In genomic region chr17:50224718-50225117, GRCm38 (mm10) we compare ENCODE assay signal across 27 mouse cellular contexts. TPM values are rescaled to one million over a fixed set of nuclear protein-coding genes. Genes with fewer than 3 reads are reported as not detected.
A peak's percentile ranks its signal among the peaks of the same experiment; 100 is the strongest.
DNase-seq lines count a peak whose midpoint lies in the region; ATAC-seq and TF ChIP-seq lines count a peak whose summit lies in the region.
"Had no signal": no experiment of that assay in that cellular context is flagged by ENCODE, and none has a peak within 500 bp of the region (broad histone marks: within the 10 kb centered on the region; RNA-seq: fewer than 3 reads in every experiment).

No protein-coding gene starts in this region.

- no peak overlapping the region for H3K9ac ChIP-seq in forebrain, postnatal 0 days
- H3K9ac ChIP-seq: embryonic facial prominence, embryonic 12.5 days; forebrain, embryonic 12.5 days; intestine, embryonic 15.5 days; liver, embryonic 13.5 days; lung, embryonic 14.5 days; neural tube, embryonic 13.5 days; stomach, embryonic 15.5 days had no signal

- no peaks in the 10 kb centered on the region for H3K27me3 ChIP-seq in forebrain, embryonic 10.5 days (ENCODE audit: poor library complexity, severe bottlenecking)
- no peaks in the 10 kb centered on the region for H3K27me3 ChIP-seq in forebrain, postnatal 0 days (ENCODE audit: insufficient read depth, low read length)
- H3K27me3 ChIP-seq in heart, embryonic 10.5 days (ENCODE audit: insufficient read depth, poor library complexity, severe bottlenecking): no peaks in the 10 kb centered on the region; the same call in 1 of the 2 replicates
- H3K27me3 ChIP-seq: embryonic facial prominence, embryonic 12.5 days; forebrain, embryonic 12.5 days; intestine, embryonic 15.5 days; liver, embryonic 13.5 days; neural tube, embryonic 13.5 days; stomach, embryonic 15.5 days had no signal

- H3K4me3 ChIP-seq in forebrain, embryonic 10.5 days: no peak overlapping the region
- H3K4me3 ChIP-seq in forebrain, postnatal 0 days (ENCODE audit: low read depth, low read length): no peak overlapping the region
- H3K4me3 ChIP-seq in heart, embryonic 10.5 days: no peak overlapping the region
- H3K4me3 ChIP-seq: embryonic facial prominence, embryonic 12.5 days; forebrain, embryonic 12.5 days; intestine, embryonic 15.5 days; left cerebral cortex, adult 2 months; liver, embryonic 13.5 days; midbrain, embryonic 10.5 days; myocyte; neural tube, embryonic 13.5 days; stomach, embryonic 15.5 days had no signal

- H3K27ac ChIP-seq in forebrain, embryonic 10.5 days: 0 out of 2 replicates have a peak overlapping the region, but pooled peaks have one; percentile 35
- no peak overlapping the region for H3K27ac ChIP-seq in forebrain, postnatal 0 days (ENCODE audit: low read depth, low read length)
- H3K27ac ChIP-seq in heart, embryonic 10.5 days: no peak overlapping the region
- H3K27ac ChIP-seq: embryonic facial prominence, embryonic 12.5 days; forebrain, embryonic 12.5 days; intestine, embryonic 15.5 days; left cerebral cortex, adult 2 months; liver, embryonic 13.5 days; macrophage; midbrain, embryonic 10.5 days; neural tube, embryonic 13.5 days; stomach, embryonic 15.5 days had no signal

- H3K36me3 ChIP-seq in forebrain, embryonic 10.5 days (replicated peaks): no peaks in the 10 kb centered on the region
- H3K36me3 ChIP-seq in forebrain, postnatal 0 days (ENCODE audit: insufficient read depth): no peaks in the 10 kb centered on the region
- no peaks in the 10 kb centered on the region for H3K36me3 ChIP-seq in heart, embryonic 10.5 days
- H3K36me3 ChIP-seq: embryonic facial prominence, embryonic 12.5 days; forebrain, embryonic 12.5 days; intestine, embryonic 15.5 days; liver, embryonic 13.5 days; midbrain, embryonic 10.5 days; neural tube, embryonic 13.5 days; stomach, embryonic 15.5 days had no signal

- H3K4me2 ChIP-seq in forebrain, postnatal 0 days (ENCODE audit: low read depth): no peak overlapping the region
- H3K4me2 ChIP-seq: embryonic facial prominence, embryonic 12.5 days; forebrain, embryonic 12.5 days; intestine, embryonic 15.5 days; liver, embryonic 13.5 days; lung, embryonic 14.5 days; neural tube, embryonic 13.5 days; stomach, embryonic 15.5 days had no signal

- ATAC-seq in forebrain, postnatal 0 days: no peak
- ATAC-seq: activated CD4-positive, CD25-positive, alpha-beta regulatory T cell, adult 4 months; hindbrain, embryonic 16.5 days; intestine, embryonic 15.5 days; midbrain, embryonic 16.5 days had no signal

- peaks cover 7% of the 10 kb centered on the region; the same call in 1 of the 2 replicates for H3K4me1 ChIP-seq in forebrain, embryonic 10.5 days
- H3K4me1 ChIP-seq in forebrain, postnatal 0 days (ENCODE audit: insufficient read depth): no peaks in the 10 kb centered on the region
- peaks cover 8% of the 10 kb centered on the region; the same call in 1 of the 2 replicates for H3K4me1 ChIP-seq in heart, embryonic 10.5 days
- H3K4me1 ChIP-seq: embryonic facial prominence, embryonic 12.5 days; forebrain, embryonic 12.5 days; liver, embryonic 13.5 days; stomach, embryonic 15.5 days had no signal

- DNase-seq in forebrain, embryonic 10.5 days (ENCODE audit: extremely low spot score, low spot score): no peak
- no peak for DNase-seq in forebrain, postnatal 0 days
- peak; percentile 32 to 67 for DNase-seq in heart, adult 9 months (ENCODE audit: low spot score in 2 of 2)
- no peak for DNase-seq in heart, embryonic 10.5 days (ENCODE audit: low spot score)
- DNase-seq in kidney, postnatal 14 days: peak; percentile 20
- no peak for DNase-seq in kidney, postnatal 4 days
- DNase-seq in kidney, postnatal 36 days: peak; percentile 18 to 23
- no peak for DNase-seq in embryo, embryonic 11 days
- DNase-seq: adrenal gland, adult 8-10 months; cerebellum, adult 18-20 months; cerebellum, postnatal 14 days; gastrocnemius, postnatal 10 days; liver, embryonic 13.5 days; lung, embryonic 14.5 days; retina, postnatal 1 day had no signal

- WGBS in forebrain, embryonic 10.5 days: 87% methylated on average over 5 of the region's 5 CpGs
- 55% methylated on average over 5 of the region's 5 CpGs for WGBS in forebrain, postnatal 0 days
- 63% methylated on average over 5 of the region's 5 CpGs for WGBS in heart, embryonic 10.5 days

- no peak for TF ChIP-seq CTCF in forebrain, postnatal 0 days (IDR thresholded peaks at IDR 0.05; ENCODE audit: low read depth)

- H3K9me3 ChIP-seq in forebrain, embryonic 10.5 days: no peaks in the 10 kb centered on the region
- H3K9me3 ChIP-seq in forebrain, postnatal 0 days (ENCODE audit: low read length): no peaks in the 10 kb centered on the region
- no peaks in the 10 kb centered on the region for H3K9me3 ChIP-seq in heart, embryonic 10.5 days
- H3K9me3 ChIP-seq: embryonic facial prominence, embryonic 12.5 days; forebrain, embryonic 12.5 days; intestine, embryonic 15.5 days; liver, embryonic 13.5 days; midbrain, embryonic 10.5 days; neural tube, embryonic 13.5 days; stomach, embryonic 15.5 days had no signal

RNA-seq across cellular contexts. Expression of gene Rftn1, which starts 34.2 kb away (rescaled TPM):
- 8.3 and 10.2 TPM in 2 replicates for polyA plus RNA-seq in forebrain, embryonic 10.5 days (2016; fragmentation: Nextera tagmentation; extraction: Ambion mirVana)
- 30.6 and 58.3 TPM in 2 replicates for total RNA-seq in forebrain, postnatal 0 days (2014; rRNA removed)
- polyA plus RNA-seq in forebrain, postnatal 0 days (2015; fragmentation: Nextera tagmentation; extraction: Ambion mirVana): 13.4 and 27.4 TPM in 2 replicates
- 9.2 and 10.9 TPM in 2 replicates for polyA plus RNA-seq in heart, embryonic 10.5 days (2016; fragmentation: Nextera tagmentation; extraction: Ambion mirVana)

Comparison
In these comparisons a context has a peak if more than half of its experiments do, and no peak if none do; other contexts are left out.
1. DNase-seq: peak in heart, adult 9 months (2 of 2), kidney, postnatal 14 days (single experiment) and kidney, postnatal 36 days (2 of 2); none in forebrain, embryonic 10.5 days (single experiment), forebrain, postnatal 0 days (single experiment), heart, embryonic 10.5 days (single experiment), kidney, postnatal 4 days (0 of 2) and embryo, embryonic 11 days (single experiment).